Mouse (Mus musculus) ES-Bruce4 (cell line): ENCODE results near the gene Hdac5.

ENCODE experiments used
- CTCF ChIP-seq: IDR thresholded peaks from one replicate; pipeline ENCODE4 v1.8.1; 2011; ENCODE audit warnings: low read depth, low read length
- POLR2A ChIP-seq: IDR thresholded peaks from one replicate; pipeline ENCODE4 v1.8.1; 2011; ENCODE audit warnings: low read length; ENCODE audit not compliant: insufficient read depth

GRCm38 (mm10) chr11:102145471-102146001 lies 84.4 kb downstream of the Hdac5 start, which contains the start of gene Nags:
- no peak for TF ChIP-seq CTCF
- no peak for TF ChIP-seq POLR2A
